Mouse (Mus musculus) limb, embryonic 15.5 days (tissue): ENCODE data around the gene Arpc2. TPM values are rescaled to one million over a fixed set of nuclear protein-coding genes. Genes with fewer than 3 reads are reported as not detected.

Experiments
- ATAC-seq: fragments of 200-750 bp; cut with Nextera tagmentation; 2 replicates; pipeline ENCODE4 v1.8.0; 2017; ENCODE audit warnings: low read depth, moderate TSS enrichment; ENCODE audit not compliant: insufficient number of reproducible peaks, low FRiP score, low TSS enrichment
- H3K27ac ChIP-seq: fragments of 300-500 bp; sonication (generic); 2 replicates; pipeline ENCODE4 v1.5.1; 2015; ENCODE audit warnings: moderate library complexity, mild to moderate bottlenecking, inconsistent platforms
- H3K27me3 ChIP-seq: fragments of 300-500 bp; sonication (generic); 2 replicates; pipeline ENCODE4 v1.6.1; 2015; ENCODE audit warnings: inconsistent platforms
- H3K36me3 ChIP-seq: fragments of 300-500 bp; sonication (generic); 2 replicates; pipeline ENCODE4 v1.6.1; 2015; ENCODE audit warnings: inconsistent platforms
- H3K4me1 ChIP-seq: fragments of 300-500 bp; sonication (generic); 2 replicates; pipeline ENCODE4 v1.6.1; 2015; ENCODE audit warnings: inconsistent platforms
- H3K4me2 ChIP-seq: fragments of 300-500 bp; sonication (generic); 2 replicates; pipeline ENCODE4 v1.6.1; 2015; ENCODE audit warnings: mild to moderate bottlenecking, inconsistent platforms
- H3K4me3 ChIP-seq: fragments of 300-500 bp; sonication (generic); 2 replicates; pipeline ENCODE4 v1.5.1; 2015; ENCODE audit warnings: mild to moderate bottlenecking, inconsistent platforms
- H3K9ac ChIP-seq: fragments of 300-500 bp; sonication (generic); 2 replicates; pipeline ENCODE4 v1.6.1; 2015; ENCODE audit warnings: inconsistent platforms
- H3K9me3 ChIP-seq: fragments of 300-500 bp; sonication (generic); 2 replicates; pipeline ENCODE4 v1.6.1; 2016; ENCODE audit warnings: inconsistent platforms
- WGBS: fragments of 180-500 bp; shearing (Covaris S2); methylation state at CpG from one replicate; pipeline ENCODE4 v1.1.7; 2015; 5-methylcytosine and 5-hydroxymethylcytosine counted together
- polyA plus RNA-seq: library from polyadenylated mRNA; unstranded; fragments of >200 nt; fragmentation: Nextera tagmentation; extraction: Ambion mirVana; gene quantifications from 2 replicates; pipeline ENCODE4 v1.2.1, GENCODE M21; 2015

Gene Arpc2
- polyA plus RNA-seq, 1 experiment from 2014 or later, result 441 TPM

DNA sequence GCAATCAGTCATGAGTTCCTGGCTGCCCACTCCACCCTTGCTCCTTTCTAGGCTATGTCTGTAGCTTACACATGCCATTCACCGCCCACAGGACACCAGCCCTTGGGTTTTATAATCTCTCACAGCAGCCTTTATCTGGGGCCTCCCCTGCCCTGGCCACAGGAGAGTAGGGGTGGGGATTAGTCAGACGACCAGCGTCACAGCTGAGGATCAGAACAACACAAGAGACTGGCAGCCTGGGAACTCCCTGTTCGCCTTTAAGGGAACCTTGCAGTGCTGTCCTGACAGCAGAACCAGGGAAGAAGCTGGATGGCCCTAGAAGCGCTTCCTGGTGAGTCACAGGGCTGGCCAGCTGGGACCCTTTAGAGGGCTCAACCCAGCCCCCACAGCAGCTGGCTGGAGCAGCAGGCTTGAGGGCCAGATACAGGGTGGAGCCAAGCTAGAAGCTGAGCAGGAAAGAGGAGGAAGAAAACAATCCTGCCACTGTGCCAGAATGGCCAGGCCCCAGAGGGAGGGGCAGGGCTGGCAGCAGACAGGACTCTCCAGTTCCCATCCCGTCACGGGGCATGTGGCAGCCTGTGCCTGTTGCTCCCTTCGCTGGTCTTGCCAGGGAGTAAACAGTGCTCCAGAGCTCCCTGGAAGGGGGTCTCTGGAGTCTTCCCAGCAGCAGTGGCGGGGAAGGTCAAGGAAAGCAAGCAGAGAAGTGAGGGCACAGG, 59.7 kb downstream of the Arpc2 start:
- 11% methylated on average over 9 of the region's 9 CpGs for WGBS
- peaks cover 56% of the 10 kb centered on the region for H3K4me1 ChIP-seq
- peak overlapping the region; percentile 97 for H3K27ac ChIP-seq
- H3K9me3 ChIP-seq, result no peaks in the 10 kb centered on the region
- H3K27me3 ChIP-seq, result no peaks in the 10 kb centered on the region
- no peak overlapping the region for H3K9ac ChIP-seq
- H3K36me3 ChIP-seq, result peaks cover 35% of the 10 kb centered on the region
- peak overlapping the region; percentile 37 for H3K4me2 ChIP-seq
- peak; percentile 87 for ATAC-seq
- H3K4me3 ChIP-seq, result peak overlapping the region; percentile 19

DNA sequence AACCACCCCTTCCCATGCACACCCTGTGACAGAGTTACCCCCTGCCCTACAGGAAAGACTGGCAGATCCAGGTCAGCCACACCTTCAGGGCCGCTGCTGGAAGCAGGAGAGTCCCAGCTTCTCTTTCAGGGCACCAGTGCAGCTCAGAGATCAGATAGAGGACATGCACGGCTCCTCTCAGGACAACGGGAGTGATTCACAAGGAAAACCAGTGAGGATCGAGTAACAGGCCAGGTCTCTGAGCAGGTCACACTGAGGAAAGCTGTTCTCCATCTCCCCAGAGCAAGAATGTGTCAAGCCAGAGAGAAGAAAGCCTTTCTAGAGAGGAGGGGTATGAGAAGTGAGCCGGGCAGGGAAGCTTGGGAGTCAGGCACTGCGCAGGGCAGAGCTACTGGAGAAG, 60.6 kb downstream of the Arpc2 start:
- Histone ChIP-seq H3K4me1 (peaks cover 62% of the 10 kb centered on the region), H3K27me3 (no peaks in the 10 kb centered on the region), H3K9ac (no peak overlapping the region), H3K9me3 (no peaks in the 10 kb centered on the region), H3K4me2 (peak overlapping the region; percentile 37), H3K27ac (peak overlapping the region; percentile 97), H3K36me3 (peaks cover 29% of the 10 kb centered on the region), H3K4me3 (no peak overlapping the region)
- ATAC-seq, result no peak
- 41% methylated on average over 6 of the region's 6 CpGs for WGBS

DNA sequence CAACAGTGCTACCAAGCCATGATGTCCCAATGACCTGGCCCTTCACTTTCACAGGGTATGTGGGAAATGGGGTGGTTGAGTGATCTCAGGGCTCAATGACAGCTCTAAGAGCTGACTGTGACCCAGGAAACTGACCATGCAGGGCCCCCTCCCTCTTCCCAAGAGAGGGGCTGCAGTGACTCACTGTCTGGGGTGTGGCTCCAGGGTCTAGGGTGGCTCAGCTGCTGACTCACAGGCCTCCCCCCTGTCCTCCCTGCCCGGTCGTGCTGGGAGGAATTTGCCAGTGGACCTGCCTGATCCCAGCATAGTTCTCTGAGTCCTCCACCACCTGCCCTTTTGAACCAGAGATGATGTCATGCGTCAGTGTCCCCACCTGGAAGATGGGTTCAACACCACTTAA, 61.4 kb downstream of the Arpc2 start:
- no peaks in the 10 kb centered on the region for H3K9me3 ChIP-seq

DNA sequence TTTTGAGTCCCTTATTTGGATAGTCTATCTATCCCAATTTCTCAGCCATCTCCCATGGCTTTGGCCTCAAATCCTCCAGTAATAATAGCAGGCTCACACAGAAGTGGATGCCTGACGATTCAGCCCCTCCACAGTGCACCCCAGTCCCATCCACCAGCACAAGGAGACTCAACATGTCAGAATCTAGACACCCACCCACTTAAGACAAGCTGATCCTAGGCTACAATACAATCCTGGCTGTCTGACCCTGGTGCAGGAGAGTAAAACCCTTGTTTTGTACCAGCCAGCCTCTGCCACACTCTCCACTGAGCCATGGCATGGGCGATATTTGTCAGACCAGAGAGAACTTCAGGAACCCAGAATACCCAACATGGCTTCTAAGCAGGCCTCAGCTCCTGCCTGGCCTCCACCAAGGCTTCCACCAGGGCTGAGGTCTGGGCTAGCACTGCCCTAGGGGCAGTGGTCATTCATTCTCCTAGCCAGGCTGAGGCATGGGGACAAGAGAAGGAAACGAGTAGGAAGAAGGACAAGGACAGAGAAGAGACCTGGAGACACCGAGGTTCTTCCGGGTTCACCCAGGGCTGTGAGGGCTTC, 62.4 kb downstream of the Arpc2 start:
- Histone ChIP-seq H3K27me3 (no peaks in the 10 kb centered on the region), H3K4me1 (peaks cover 78% of the 10 kb centered on the region), H3K4me2 (no peak overlapping the region), H3K27ac (peak overlapping the region; percentile 97), H3K36me3 (peaks cover 11% of the 10 kb centered on the region), H3K9ac (no peak overlapping the region), H3K4me3 (no peak overlapping the region), H3K9me3 (no peaks in the 10 kb centered on the region)
- ATAC-seq, result no peak
- WGBS, result 80% methylated on average over 5 of the region's 5 CpGs

More for the DNA sequence above, 61.4 kb downstream of the Arpc2 start:
- Histone ChIP-seq H3K4me3 (no peak overlapping the region), H3K9ac (no peak overlapping the region), H3K4me2 (no peak overlapping the region), H3K27me3 (no peaks in the 10 kb centered on the region), H3K4me1 (peaks cover 70% of the 10 kb centered on the region), H3K36me3 (peaks cover 21% of the 10 kb centered on the region), H3K27ac (peak overlapping the region; percentile 97)
- ATAC-seq, result no peak
- 49% methylated on average over 3 of the region's 3 CpGs for WGBS

DNA sequence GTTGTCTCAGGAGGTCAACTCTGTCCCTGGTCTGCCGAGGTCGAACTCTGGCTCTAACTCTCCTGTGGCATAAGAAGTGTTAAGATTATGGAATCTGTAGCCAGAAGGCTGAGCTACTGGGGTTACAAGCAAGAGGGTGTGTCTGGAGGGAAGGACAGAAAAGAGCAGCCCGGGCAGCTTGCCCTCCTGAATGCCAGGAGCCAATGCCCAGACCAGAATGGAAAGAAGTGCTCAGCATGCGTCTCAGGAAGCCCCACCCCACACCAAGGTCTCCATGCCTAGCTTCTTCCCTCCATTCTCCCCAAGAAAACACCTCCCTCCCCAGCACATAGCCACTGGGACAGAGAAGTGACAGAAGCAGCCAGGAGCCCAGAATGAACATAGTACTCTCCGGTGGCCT, 63.1 kb downstream of the Arpc2 start:
- Histone ChIP-seq H3K9me3 (no peaks in the 10 kb centered on the region), H3K9ac (no peak overlapping the region), H3K36me3 (peaks cover 3% of the 10 kb centered on the region; the same call in 1 of the 2 replicates), H3K27ac (peak overlapping the region; percentile 97), H3K4me1 (peaks cover 78% of the 10 kb centered on the region), H3K4me2 (no peak overlapping the region), H3K27me3 (no peaks in the 10 kb centered on the region), H3K4me3 (no peak overlapping the region)
- no peak for ATAC-seq
- WGBS, result 44% methylated on average over 5 of the region's 5 CpGs

DNA sequence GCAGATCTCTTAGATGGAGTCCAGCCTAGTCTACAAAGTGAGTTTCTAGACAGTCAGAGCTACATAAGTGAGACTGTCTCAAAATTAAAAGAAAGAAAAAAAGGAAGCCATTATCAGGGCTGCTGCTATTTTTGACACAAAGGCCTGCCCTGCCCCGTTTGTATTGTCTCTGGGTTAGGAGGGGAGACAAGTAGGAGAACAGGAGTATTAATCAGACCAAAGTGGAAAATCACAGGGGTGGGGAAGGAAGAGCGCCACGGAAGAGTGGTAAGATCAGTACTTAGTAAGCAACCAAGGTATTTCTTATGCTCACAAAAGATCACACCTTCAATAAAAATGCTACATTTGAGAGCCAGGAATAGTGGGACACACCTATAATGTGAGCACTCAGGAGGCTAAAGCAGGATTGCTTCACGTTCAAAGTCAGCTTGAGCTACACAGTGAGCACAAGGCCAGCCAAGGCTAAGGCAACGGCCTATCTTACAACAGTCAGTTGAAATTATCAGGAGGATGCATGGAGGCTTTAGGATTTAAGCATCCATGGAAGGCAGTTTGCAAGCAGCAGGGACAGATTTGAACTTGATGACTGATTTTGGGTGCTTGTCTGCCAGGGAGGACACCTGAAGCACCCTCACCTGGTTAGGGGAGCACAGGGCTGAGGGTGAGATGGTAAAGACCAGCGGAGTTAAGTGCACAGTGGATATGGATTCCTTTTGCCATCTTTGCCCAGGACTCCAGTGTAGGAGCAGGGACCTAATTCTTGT, 64.6 kb downstream of the Arpc2 start:
- H3K36me3 ChIP-seq, result no peaks in the 10 kb centered on the region
- no peak overlapping the region for H3K9ac ChIP-seq
- peaks cover 70% of the 10 kb centered on the region for H3K4me1 ChIP-seq
- no peaks in the 10 kb centered on the region for H3K9me3 ChIP-seq
- H3K27me3 ChIP-seq, result no peaks in the 10 kb centered on the region
- WGBS, result 75% methylated on average over 6 of the region's 6 CpGs
- ATAC-seq, result no peak
- H3K27ac ChIP-seq, result peak overlapping the region; percentile 30; the same call in 1 of the 2 replicates
- no peak overlapping the region for H3K4me2 ChIP-seq
- H3K4me3 ChIP-seq, result no peak overlapping the region

- no peak for ATAC-seq
- H3K9ac ChIP-seq, result no peak overlapping the region
- 75% methylated on average over 7 of the region's 7 CpGs for WGBS
Measured at GRCm38 (mm10) chr1:74302229-74302628, 66.3 kb downstream of the Arpc2 start.

GRCm38 (mm10) chr1:74302835-74303234, 67.0 kb downstream of the Arpc2 start:
- 70% methylated on average over 2 of the region's 2 CpGs for WGBS
- Histone ChIP-seq H3K9ac (no peak overlapping the region), H3K4me1 (peaks cover 48% of the 10 kb centered on the region), H3K27ac (peak overlapping the region; percentile 94; the same call in 1 of the 2 replicates), H3K4me2 (peak overlapping the region; percentile 67), H3K27me3 (no peaks in the 10 kb centered on the region), H3K9me3 (no peaks in the 10 kb centered on the region), H3K36me3 (no peaks in the 10 kb centered on the region), H3K4me3 (peak overlapping the region; percentile 76)
- ATAC-seq, result no peak

More at GRCm38 (mm10) chr1:74302229-74302628, 66.3 kb downstream of the Arpc2 start:
- H3K36me3 ChIP-seq, result no peaks in the 10 kb centered on the region
- 0 out of 2 replicates have a peak overlapping the region, but pooled peaks have one; percentile 12 for H3K27ac ChIP-seq
- no peaks in the 10 kb centered on the region for H3K9me3 ChIP-seq
- peak overlapping the region; percentile 67 for H3K4me2 ChIP-seq
- H3K27me3 ChIP-seq, result no peaks in the 10 kb centered on the region
- H3K4me1 ChIP-seq, result peaks cover 53% of the 10 kb centered on the region
- H3K4me3 ChIP-seq, result peak overlapping the region; percentile 76; the same call in 1 of the 2 replicates

GRCm38 (mm10) chr1:74303509-74304338, 67.8 kb downstream of the Arpc2 start:
- peak overlapping the region; percentile 67 for H3K4me2 ChIP-seq
- peak overlapping the region; percentile 76 for H3K4me3 ChIP-seq
- under 1% methylated on average over 52 of the region's 56 CpGs for WGBS
- H3K36me3 ChIP-seq, result no peaks in the 10 kb centered on the region
- H3K4me1 ChIP-seq, result peaks cover 41% of the 10 kb centered on the region
- peak overlapping the region; percentile 94 for H3K27ac ChIP-seq
- ATAC-seq, result peak; percentile 79
- H3K27me3 ChIP-seq, result no peaks in the 10 kb centered on the region
- peak overlapping the region; percentile 83 for H3K9ac ChIP-seq
- H3K9me3 ChIP-seq, result no peaks in the 10 kb centered on the region

- Histone ChIP-seq H3K27me3 (no peaks in the 10 kb centered on the region), H3K4me1 (peaks cover 35% of the 10 kb centered on the region), H3K4me3 (peak overlapping the region; percentile 76), H3K9ac (peak overlapping the region; percentile 83), H3K4me2 (peak overlapping the region; percentile 67), H3K36me3 (no peaks in the 10 kb centered on the region), H3K27ac (peak overlapping the region; percentile 94), H3K9me3 (no peaks in the 10 kb centered on the region)
- ATAC-seq, result 0 out of 2 replicates have a peak, but pooled peaks have one; percentile 3
- WGBS, result 3% methylated on average over 12 of the region's 12 CpGs
Measured at GRCm38 (mm10) chr1:74304339-74304790, 68.5 kb downstream of the Arpc2 start.

- Histone ChIP-seq H3K4me3 (no peak overlapping the region), H3K9ac (no peak overlapping the region), H3K4me2 (no peak overlapping the region), H3K9me3 (no peaks in the 10 kb centered on the region), H3K27me3 (no peaks in the 10 kb centered on the region), H3K27ac (peak overlapping the region; percentile 30; the same call in 1 of the 2 replicates), H3K36me3 (no peaks in the 10 kb centered on the region), H3K4me1 (peaks cover 31% of the 10 kb centered on the region)
- 57% methylated on average over 4 of the region's 4 CpGs for WGBS
- no peak for ATAC-seq
Measured at GRCm38 (mm10) chr1:74304946-74305345, 69.1 kb downstream of the Arpc2 start.
